Mouse (Mus musculus) ES-E14 (cell line): ENCODE results near the gene Gm43518.

ENCODE experiments used
- CHD2 ChIP-seq: IDR thresholded peaks from 2 replicates; pipeline ENCODE4 v1.6.1; 2014; ENCODE audit warnings: mild to moderate bottlenecking, low read depth, low read length, inconsistent platforms
- HCFC1 ChIP-seq: IDR thresholded peaks from 2 replicates; pipeline ENCODE4 v1.6.1; 2012; ENCODE audit warnings: low read length, inconsistent platforms, borderline replicate concordance; ENCODE audit not compliant: insufficient read depth
- MAFK ChIP-seq: IDR thresholded peaks from 2 replicates; pipeline ENCODE4 v1.6.1; 2014; ENCODE audit warnings: mild to moderate bottlenecking, low read depth, low read length, inconsistent platforms; ENCODE audit not compliant: insufficient read depth
- ZC3H11A ChIP-seq: IDR thresholded peaks from 2 replicates; pipeline ENCODE4 v1.6.1; 2012; ENCODE audit warnings: low read depth, mild to moderate bottlenecking, inconsistent platforms, low read length, borderline replicate concordance
- ZNF384 ChIP-seq: IDR thresholded peaks from 2 replicates; pipeline ENCODE4 v1.6.1; 2012; ENCODE audit warnings: low read depth, low read length, inconsistent platforms

DNA sequence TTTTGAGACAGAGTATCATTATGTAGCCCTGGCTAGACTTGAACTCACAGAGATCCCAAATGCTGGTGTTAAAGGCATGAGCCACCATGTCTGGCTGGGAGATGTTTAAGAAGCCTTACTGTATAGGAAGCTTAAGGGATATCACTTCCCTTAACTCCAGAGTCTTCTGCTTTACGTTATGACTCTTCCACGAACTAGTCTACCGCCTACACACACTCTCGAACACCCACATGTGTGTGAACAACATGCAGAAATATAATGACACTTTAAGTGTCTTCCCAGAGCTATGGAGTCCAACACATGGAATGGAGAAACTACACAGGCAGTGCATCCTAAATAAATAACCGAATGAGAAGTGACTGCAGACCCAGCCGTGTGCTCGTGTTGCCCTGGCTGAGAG lies 43.3 kb upstream of the Gm43518 start:
- no peak for TF ChIP-seq MAFK
- TF ChIP-seq HCFC1, result no peak
- TF ChIP-seq ZNF384, result no peak
- no peak for TF ChIP-seq CHD2
- no peak for TF ChIP-seq ZC3H11A
